Mouse (Mus musculus) erythroblast, embryonic 14.5 days (primary cell): ENCODE results near the gene Dock4.

Source experiments
- GATA1 ChIP-seq: IDR thresholded peaks from 2 replicates; pipeline ENCODE4 v1.6.1; 2012; ENCODE audit warnings: low read length, inconsistent platforms, mixed read lengths
- TAL1 ChIP-seq: IDR thresholded peaks from 3 replicates; pipeline ENCODE4 v1.6.1; 2012; ENCODE audit warnings: low read length, inconsistent platforms, mixed read lengths

DNA sequence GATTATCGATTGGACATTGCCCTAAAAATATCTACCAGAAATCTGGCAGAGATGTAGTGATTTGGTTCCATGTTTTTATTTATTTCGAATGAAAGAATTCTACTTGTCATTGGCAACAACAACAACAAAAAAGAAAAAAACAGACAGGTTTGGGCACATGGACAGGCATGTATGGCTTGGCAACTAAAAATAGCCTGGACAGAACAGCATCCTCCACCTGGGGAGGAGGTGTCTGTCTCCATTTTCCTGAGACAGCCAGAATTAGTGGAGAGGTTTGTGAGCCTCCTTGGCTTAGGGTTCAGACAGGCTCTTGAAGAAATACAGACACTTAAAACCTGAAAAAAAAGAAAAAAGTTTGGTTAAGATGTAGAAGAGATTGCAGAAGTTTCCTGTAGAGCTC, 10.8 kb downstream of the Dock4 start:
- TF ChIP-seq GATA1 (no peak), TAL1 (no peak)
